Mouse (Mus musculus): ENCODE results near the gene Cdh24.

The Cdh24 gene

DNA sequence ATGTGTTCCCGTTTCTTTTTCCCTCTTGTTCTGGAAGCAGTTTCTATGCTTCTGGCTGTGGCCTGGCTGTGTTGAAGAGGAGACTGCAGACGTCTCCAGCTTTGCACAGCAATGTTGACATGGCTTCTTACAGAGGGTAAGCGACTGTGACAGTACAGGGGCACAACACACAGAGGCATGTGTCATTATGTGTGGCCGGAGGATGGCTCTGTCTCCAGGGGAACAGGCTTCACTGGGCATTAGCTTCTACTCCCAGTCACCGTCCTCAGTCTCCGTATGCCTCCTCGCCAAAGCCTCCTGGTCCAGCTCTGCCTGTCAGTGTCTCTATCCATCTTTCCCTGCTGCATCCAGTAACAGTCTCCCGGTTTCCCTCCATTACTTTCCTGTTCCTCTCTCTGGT lies 33.9 kb downstream of the Cdh24 start:
- no peak for DNase-seq (ENCODE audit: inconsistent ontology term)

DNA sequence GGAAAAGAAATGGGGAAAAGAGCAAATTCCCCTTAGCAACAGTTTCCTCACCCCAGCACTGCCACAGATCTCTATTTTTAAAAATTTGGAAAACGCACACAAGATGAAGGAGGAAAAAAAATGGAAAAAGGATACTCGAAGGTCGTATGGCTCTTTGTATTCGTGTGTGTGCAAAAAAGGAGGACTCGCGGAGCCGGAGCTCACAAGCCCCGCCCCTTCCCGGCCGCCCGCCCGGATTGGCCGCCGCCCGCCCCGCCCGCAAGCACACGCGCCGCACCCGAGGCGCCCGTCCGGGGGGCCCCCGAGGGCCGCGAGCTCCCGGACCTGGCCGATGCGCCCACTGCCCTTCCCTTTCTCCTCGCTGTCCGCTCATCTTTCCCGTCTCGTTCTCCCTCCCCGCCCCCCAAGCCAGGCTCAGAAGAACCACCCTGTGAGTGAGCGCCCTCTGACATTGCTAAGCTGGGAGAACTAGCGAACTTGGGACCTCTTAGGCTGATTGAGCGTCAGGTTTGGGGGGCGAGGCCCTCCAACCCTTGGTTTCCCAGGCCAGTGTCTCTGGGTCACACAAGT lies 35.3 kb downstream of the Cdh24 start, which contains the start of gene 4931414P19Rik:
Gene 4931414P19Rik (minus strand): TSS at position 242 of the 570 bp plus-strand sequence.
- DNase-seq (ENCODE audit: inconsistent ontology term): peak; percentile 76

DNA sequence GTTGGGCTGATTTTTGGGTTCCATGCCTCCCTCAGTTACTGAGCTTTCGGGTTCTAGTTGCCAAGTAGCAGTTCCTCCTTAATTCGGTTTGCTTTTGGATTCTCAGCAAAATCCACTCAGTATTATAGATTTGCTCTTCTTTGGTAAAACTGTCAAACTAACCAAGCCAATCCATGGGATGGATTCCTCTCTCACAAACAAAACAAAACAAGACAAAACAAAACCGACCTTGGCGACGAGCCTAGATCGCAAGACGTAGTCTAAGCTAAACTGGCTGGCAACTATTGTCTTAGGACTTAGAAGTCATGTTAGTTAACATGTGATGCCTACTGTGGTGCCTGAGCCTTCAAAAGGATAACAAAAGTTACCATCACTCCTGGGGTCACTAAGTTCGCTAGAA lies 37.5 kb downstream of the Cdh24 start:
- no peak for DNase-seq (ENCODE audit: inconsistent ontology term)

DNA sequence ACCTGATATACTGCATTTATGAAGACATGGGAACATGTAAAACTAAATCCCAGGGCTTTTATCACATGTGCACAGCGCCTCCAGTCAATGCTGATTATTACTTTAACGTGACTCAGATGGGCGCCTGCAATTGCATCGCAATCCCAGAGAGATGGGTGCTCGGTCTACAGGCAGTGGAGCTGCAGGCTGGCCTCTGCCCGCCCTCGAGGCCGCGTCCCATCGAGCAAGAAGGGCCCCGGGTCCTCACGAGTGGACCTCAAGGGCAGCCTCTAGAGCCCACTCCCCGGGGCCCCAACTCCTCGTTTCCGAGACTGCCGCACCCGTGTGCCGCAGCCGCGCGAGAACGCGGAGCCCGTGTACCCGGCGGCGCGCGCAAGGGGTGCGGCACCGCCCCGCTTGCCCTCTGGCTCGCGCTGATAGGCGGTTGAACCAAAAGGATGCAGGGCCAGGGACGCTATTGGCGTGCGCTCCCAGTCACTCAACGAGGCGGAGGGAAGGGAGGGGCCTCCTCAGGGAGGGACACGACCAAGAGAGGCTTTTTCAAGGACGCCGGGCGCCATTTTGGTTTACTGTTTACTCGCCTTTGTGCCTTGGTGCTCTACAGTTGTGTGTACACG lies 38.0 kb downstream of the Cdh24 start:
- peak; percentile 98 for DNase-seq (ENCODE audit: inconsistent ontology term)

DNA sequence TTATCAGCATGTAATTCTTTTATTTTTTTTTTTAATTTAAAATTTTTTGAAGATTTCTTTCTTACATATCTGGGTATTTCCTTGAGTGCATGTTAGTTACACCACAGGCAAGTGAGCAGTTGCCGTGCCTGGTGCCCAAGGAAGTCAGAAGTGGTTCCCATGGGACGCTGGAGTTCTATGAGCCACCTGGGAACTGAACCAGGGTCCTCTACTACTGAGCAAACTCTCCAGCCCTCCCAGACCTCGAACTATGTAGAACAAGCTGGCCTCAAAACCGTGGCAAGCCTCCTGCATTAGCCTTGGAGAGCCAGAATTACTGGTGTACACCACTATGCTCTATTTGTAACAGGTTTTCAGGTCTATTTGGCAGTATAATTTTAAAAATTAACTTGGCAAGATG lies 38.6 kb downstream of the Cdh24 start:
- DNase-seq (ENCODE audit: inconsistent ontology term): no peak

DNA sequence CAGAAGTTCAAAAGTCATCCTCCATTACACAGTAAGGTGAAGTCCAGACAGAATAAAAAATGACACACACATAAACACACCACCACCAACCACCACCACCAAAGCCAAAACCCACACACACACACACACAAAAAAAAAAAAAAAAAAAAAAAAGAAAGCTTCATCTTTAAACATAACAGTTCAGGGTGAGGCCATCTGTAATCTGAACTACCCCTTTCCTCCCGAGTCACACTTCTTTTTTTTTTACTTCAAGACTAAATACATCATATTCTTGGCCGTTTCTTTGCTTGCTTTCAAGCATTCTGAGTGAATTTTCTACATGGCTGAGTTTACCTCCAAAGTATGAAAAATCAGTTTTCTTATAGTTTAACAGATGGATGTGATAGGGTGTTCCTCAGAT lies 39.6 kb downstream of the Cdh24 start:
- no peak for DNase-seq (ENCODE audit: inconsistent ontology term)

DNA sequence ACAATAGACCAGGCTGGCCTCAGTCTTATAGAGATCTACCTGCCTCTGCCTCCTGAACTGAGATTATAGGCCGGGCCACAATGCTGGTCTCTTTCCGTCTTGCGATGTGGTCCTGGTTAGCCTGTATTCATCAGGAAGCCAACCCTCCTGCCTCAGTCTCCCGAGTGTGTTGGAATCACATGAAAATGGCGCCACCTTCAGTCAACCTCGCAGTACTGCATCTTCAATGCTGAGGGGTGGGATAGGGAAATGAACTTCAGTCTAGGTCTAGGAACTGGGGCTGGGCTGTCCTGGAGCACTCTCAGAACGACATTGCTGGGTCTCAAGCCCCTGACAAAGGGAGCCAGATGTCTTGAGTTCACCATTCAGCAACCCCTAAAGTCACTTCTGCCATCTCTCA lies 44.1 kb downstream of the Cdh24 start:
- DNase-seq (ENCODE audit: inconsistent ontology term): no peak

DNA sequence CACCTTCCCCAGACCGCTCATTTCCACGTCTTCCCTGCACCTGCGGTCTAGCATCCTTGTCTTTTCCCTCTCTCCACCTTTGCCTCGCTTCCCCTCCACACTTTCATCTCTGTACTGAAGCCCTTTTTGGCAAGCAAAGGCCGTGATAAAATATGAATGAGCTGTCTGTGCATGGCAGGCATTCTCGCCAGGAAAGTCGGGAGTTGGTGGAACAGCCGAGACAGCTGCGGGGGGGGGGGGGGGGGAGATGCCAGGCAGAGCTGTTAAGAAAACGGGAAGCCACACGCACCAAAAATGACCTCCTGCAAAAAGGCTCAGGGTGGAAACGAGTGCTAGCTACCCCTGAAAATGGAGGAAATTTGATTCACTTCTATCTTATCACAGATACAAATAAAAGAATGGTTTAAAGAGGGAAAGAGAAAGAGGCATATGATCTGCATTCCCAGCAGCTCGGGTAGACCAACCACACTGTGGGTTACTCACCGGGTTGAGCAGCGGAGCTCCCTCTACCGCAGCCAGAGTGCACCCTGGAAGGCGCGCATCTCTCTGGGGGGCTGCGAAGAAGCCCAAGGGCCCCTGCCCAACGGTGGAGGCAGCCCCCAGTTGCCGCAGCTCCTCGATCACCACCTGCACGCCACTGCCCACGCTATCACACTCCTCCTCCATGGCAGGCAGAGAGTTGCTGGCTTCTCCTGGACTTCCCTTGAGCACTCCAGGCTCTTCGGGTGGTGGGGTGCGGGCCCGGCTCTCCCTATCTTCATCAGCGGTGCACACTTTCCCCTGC lies 46.3 kb downstream of the Cdh24 start:
- DNase-seq (ENCODE audit: inconsistent ontology term): peak; percentile 20

DNA sequence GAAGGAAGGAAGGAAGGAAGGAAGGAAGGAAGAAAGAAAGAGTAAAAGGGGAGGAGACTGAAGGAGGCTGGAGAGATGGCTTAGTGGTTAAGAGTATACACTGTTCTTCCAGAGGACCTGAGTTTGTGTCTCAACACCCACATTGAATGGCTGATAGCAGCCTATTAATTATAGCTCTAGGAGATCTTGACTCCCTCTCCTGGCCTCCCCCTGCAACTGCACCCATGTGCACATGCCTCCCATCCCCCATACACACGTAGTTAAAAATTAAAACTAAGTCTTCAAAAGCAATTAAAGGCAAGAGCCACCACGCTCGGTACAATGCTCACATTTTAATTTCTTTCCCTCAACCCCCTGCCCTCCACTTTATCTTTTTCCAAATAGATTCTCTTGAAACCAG lies 47.1 kb downstream of the Cdh24 start:
- DNase-seq (ENCODE audit: inconsistent ontology term): no peak

DNA sequence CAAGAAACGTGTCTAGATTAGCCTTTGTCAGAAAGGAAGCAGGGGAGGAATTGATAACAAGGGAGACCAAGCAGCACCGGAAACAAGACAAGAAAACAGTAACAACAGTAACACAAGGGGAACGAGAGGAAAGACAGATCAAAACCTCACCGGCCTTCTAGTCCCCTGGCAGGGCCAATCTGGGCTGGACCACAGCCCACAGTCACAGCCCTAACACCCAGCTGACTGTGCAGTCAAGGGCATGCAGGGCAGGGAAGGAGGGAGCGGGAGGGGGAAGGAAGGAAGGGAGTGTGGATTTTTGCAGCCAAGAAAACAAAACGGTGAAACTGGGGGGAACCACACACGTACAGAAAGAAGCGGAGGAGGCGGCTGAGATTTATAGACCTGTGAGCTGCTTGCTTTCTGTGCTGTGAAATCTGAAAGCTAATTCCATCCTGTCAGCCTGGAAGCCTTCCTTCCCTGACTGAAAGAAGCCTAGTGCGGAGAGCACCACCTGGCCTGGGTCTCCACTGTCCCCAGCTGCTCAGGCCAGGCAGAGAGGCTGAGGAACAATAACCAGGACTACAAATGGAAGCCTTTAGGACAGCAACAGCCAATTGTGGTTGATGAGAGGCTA lies 48.7 kb downstream of the Cdh24 start:
- no peak for DNase-seq (ENCODE audit: inconsistent ontology term)

DNA sequence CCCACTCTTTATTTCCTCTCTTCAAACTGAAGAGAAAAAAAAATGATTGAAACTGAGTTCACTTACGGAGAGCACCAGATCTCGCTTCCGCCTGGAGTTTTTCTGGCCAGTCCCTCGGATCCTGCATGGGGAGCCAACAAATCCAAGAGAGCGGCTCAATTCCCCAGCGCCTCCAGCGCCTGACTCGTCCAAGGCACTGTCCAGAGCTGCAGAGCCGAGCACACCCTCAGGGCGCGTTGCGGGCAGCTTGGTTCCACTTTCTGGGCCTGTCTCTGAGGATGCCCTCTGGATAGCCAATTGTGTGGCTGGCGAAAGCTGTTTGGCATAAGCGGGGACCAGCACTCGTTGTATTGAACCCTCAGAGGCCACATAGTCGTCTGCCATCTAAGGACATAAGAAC lies 50.1 kb downstream of the Cdh24 start:
- DNase-seq (ENCODE audit: inconsistent ontology term): no peak

DNA sequence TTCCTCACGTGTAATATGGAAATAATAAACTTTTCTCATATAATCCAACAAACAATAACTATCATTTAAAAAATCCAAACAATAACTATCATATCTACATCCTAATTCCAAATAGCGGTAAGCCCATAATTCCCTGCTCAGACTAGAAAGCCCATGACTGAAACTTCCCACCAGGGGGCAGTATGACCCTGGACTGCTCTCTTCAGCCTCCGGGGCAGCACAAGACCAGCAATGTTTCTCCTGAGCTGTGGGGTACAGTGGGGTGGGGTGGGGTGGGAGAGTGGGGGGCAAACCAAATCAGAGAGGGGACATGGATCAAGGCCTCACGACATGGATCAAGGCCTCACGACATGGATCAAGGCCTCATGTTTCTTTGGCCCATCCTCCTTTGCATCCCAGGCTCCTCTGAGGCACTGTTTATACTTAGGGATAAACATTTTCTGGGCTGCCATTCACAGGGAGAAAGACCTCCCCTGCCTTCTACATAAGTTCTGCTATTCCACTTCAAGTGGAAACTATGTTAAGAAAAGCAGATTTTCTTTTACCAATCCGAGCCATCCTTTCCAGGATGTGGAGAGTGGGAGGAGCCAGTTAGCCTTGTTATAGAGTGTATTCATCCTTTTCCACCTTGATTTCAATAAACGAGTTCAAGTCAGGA lies 57.4 kb downstream of the Cdh24 start:
- DNase-seq (ENCODE audit: inconsistent ontology term): peak; percentile 36

DNA sequence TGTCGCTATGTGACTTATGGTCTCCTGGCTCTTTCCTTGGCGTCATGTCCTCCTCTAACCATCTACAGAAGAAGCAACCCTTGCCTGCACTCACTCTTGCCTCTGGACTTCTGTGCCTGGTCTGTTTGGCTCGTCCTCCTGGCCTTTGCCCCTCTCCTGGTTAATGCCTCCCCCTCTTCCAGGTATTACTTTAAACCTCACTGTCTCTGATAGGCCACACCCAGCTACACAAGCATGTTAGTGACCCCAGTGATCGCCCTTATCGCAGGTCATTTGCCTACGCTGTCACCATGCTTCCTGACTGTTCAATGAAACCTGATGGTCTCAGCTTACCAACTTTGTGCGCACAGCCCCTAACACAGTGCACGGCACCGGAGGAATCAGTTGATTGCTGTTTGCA lies 58.6 kb downstream of the Cdh24 start:
- DNase-seq (ENCODE audit: inconsistent ontology term): no peak
